Mouse (Mus musculus) hindbrain, embryonic 15.5 days (tissue): ENCODE measurements around the gene Cetn3. TPM values are rescaled to one million over a fixed set of nuclear protein-coding genes. Genes with fewer than 3 reads are reported as not detected.

Source experiments
- ATAC-seq: fragments of 200-750 bp; cut with Nextera tagmentation; 2 replicates; pipeline ENCODE4 v1.8.0; 2017; ENCODE audit warnings: low read depth, moderate number of reproducible peaks, moderate TSS enrichment; ENCODE audit not compliant: low FRiP score
- H3K27ac ChIP-seq: fragments of 300-500 bp; sonication (generic); replicated peaks from 2 replicates; pipeline ENCODE4 v1.5.1; 2015; ENCODE audit warnings: mild to moderate bottlenecking, inconsistent platforms
- H3K27me3 ChIP-seq: fragments of 300-500 bp; sonication (generic); 2 replicates; pipeline ENCODE4 v1.6.1; 2015; ENCODE audit warnings: control low read depth, inconsistent platforms
- H3K36me3 ChIP-seq: fragments of 300-500 bp; sonication (generic); 2 replicates; pipeline ENCODE4 v1.6.1; 2015; ENCODE audit warnings: control low read depth, inconsistent platforms
- H3K4me1 ChIP-seq: fragments of 300-500 bp; sonication (generic); replicated peaks from 2 replicates; pipeline ENCODE4 v1.6.1; 2015; ENCODE audit warnings: control low read depth, inconsistent platforms
- H3K4me2 ChIP-seq: fragments of 300-500 bp; sonication (generic); 2 replicates; pipeline ENCODE4 v1.6.1; 2015; ENCODE audit warnings: moderate library complexity, mild to moderate bottlenecking, inconsistent platforms
- H3K4me3 ChIP-seq: fragments of 300-500 bp; sonication (generic); 2 replicates; pipeline ENCODE4 v1.5.1; 2015; ENCODE audit warnings: mild to moderate bottlenecking, inconsistent platforms
- H3K9ac ChIP-seq: fragments of 300-500 bp; sonication (generic); 2 replicates; pipeline ENCODE4 v1.6.1; 2015; ENCODE audit warnings: inconsistent platforms
- H3K9me3 ChIP-seq: fragments of 300-500 bp; sonication (generic); 2 replicates; pipeline ENCODE4 v1.6.1; 2016; ENCODE audit warnings: control low read depth, inconsistent platforms
- WGBS: fragments of 180-500 bp; shearing (Covaris S2); methylation state at CpG from one replicate; pipeline ENCODE4 v1.1.7; 2015; 5-methylcytosine and 5-hydroxymethylcytosine counted together
- polyA plus RNA-seq: library from polyadenylated mRNA; unstranded; fragments of >200 nt; fragmentation: Nextera tagmentation; extraction: Ambion mirVana; gene quantifications from 2 replicates; pipeline ENCODE4 v1.2.1, GENCODE M21; 2015

Gene Cetn3
- polyA plus RNA-seq, 1 experiment from 2014 or later = 215 TPM

GRCm38 (mm10) chr13:81776217-81776616 is 6.7 kb upstream of the Cetn3 start:
- no peaks in the 10 kb centered on the region for H3K4me1 ChIP-seq
- WGBS = 82% methylated on average over 3 of the region's 3 CpGs
- no peak overlapping the region for H3K4me3 ChIP-seq
- no peaks in the 10 kb centered on the region for H3K9me3 ChIP-seq
- H3K9ac ChIP-seq = no peak overlapping the region
- no peak for ATAC-seq
- H3K4me2 ChIP-seq = no peak overlapping the region
- H3K27me3 ChIP-seq = no peaks in the 10 kb centered on the region
- no peak overlapping the region for H3K27ac ChIP-seq
- H3K36me3 ChIP-seq = no peaks in the 10 kb centered on the region

GRCm38 (mm10) chr13:81782475-81782874 is 402 bp upstream of the Cetn3 start:
- 41% methylated on average over 9 of the region's 9 CpGs for WGBS
- ATAC-seq = no peak

GRCm38 (mm10) chr13:81783405-81784342 is 797 bp downstream of the Cetn3 start:
- ATAC-seq = peak; percentile 98
- Histone ChIP-seq H3K27me3 (no peaks in the 10 kb centered on the region), H3K27ac (peak overlapping the region; percentile 99), H3K4me2 (peak overlapping the region; percentile 70), H3K9ac (peak overlapping the region; percentile 84), H3K4me3 (peak overlapping the region; percentile 69), H3K9me3 (no peaks in the 10 kb centered on the region), H3K36me3 (peaks cover 4% of the 10 kb centered on the region), H3K4me1 (peaks cover 25% of the 10 kb centered on the region)
- WGBS = under 1% methylated on average over 61 of the region's 62 CpGs

More at GRCm38 (mm10) chr13:81782475-81782874, 402 bp upstream of the Cetn3 start:
- H3K27me3 ChIP-seq = no peaks in the 10 kb centered on the region
- peak overlapping the region; percentile 69 for H3K4me3 ChIP-seq
- H3K4me1 ChIP-seq = peaks cover 25% of the 10 kb centered on the region
- peak overlapping the region; percentile 70 for H3K4me2 ChIP-seq
- no peaks in the 10 kb centered on the region for H3K36me3 ChIP-seq
- peak overlapping the region; percentile 58 for H3K9ac ChIP-seq
- H3K27ac ChIP-seq = peak overlapping the region; percentile 99
- H3K9me3 ChIP-seq = no peaks in the 10 kb centered on the region

GRCm38 (mm10) chr13:81785766-81786480 is 3.0 kb downstream of the Cetn3 start:
- ATAC-seq = no peak
- Histone ChIP-seq H3K4me3 (0 out of 2 replicates have a peak overlapping the region, but pooled peaks have one; percentile 10), H3K9me3 (no peaks in the 10 kb centered on the region), H3K4me1 (peaks cover 25% of the 10 kb centered on the region), H3K36me3 (peaks cover 15% of the 10 kb centered on the region), H3K27ac (no peak overlapping the region), H3K4me2 (peak overlapping the region; percentile 26), H3K27me3 (no peaks in the 10 kb centered on the region), H3K9ac (no peak overlapping the region)
- 59% methylated on average over 11 of the region's 11 CpGs for WGBS

DNA sequence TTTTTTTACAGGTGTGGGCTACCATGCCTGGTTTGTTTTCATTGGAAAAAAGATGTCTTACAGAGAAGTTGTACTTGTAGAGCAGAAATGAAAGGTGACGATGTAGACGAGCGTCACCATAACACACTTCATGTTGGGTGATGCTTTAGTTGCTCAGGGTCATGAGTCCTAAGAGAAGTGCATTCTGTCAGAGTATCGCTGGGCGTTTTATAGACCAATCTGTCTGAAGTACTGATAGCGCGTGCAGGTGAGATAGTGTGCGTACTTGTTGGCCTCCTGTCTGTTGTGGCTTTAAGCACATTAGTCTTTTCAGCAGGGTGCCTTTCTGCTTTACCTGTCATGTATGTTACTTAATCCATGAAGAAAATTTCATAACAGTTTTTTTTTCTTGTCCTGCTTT is 7.3 kb downstream of the Cetn3 start:
- Histone ChIP-seq H3K27ac (no peak overlapping the region), H3K4me3 (no peak overlapping the region), H3K4me1 (peaks cover 8% of the 10 kb centered on the region), H3K9me3 (no peaks in the 10 kb centered on the region), H3K4me2 (no peak overlapping the region), H3K36me3 (peaks cover 20% of the 10 kb centered on the region), H3K9ac (no peak overlapping the region), H3K27me3 (no peaks in the 10 kb centered on the region)
- WGBS = 97% methylated on average over 8 of the region's 8 CpGs
- no peak for ATAC-seq

DNA sequence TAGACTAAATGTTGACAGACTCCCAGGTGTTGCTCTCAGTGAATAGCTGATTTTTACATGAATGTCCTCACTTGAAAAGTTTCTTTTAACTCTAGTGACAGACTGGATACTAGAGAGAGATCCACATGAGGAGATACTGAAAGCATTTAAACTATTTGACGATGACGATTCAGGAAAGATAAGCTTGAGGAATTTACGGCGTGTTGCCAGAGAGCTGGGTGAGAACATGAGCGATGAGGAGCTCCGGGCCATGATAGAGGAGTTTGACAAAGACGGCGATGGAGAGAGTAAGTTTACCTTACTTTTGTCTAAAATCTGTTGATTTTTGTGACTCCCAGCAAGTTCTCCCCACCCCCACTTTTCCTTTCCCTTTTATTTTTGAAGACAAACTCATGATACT is 9.0 kb downstream of the Cetn3 start:
- WGBS = 96% methylated on average over 8 of the region's 8 CpGs
- Histone ChIP-seq H3K27ac (no peak overlapping the region), H3K27me3 (no peaks in the 10 kb centered on the region), H3K36me3 (peaks cover 20% of the 10 kb centered on the region), H3K4me3 (no peak overlapping the region), H3K4me1 (no peaks in the 10 kb centered on the region), H3K4me2 (no peak overlapping the region), H3K9me3 (no peaks in the 10 kb centered on the region), H3K9ac (no peak overlapping the region)
- ATAC-seq = no peak

GRCm38 (mm10) chr13:81793850-81794249 is 11.0 kb downstream of the Cetn3 start:
- no peak overlapping the region for H3K4me3 ChIP-seq
- WGBS = 67% methylated on average over 1 of the region's 1 CpGs
- no peak for ATAC-seq
- H3K36me3 ChIP-seq = peaks cover 16% of the 10 kb centered on the region
- no peaks in the 10 kb centered on the region for H3K9me3 ChIP-seq
- H3K27me3 ChIP-seq = no peaks in the 10 kb centered on the region
- no peak overlapping the region for H3K4me2 ChIP-seq
- no peaks in the 10 kb centered on the region for H3K4me1 ChIP-seq
- H3K9ac ChIP-seq = no peak overlapping the region
- H3K27ac ChIP-seq = no peak overlapping the region

DNA sequence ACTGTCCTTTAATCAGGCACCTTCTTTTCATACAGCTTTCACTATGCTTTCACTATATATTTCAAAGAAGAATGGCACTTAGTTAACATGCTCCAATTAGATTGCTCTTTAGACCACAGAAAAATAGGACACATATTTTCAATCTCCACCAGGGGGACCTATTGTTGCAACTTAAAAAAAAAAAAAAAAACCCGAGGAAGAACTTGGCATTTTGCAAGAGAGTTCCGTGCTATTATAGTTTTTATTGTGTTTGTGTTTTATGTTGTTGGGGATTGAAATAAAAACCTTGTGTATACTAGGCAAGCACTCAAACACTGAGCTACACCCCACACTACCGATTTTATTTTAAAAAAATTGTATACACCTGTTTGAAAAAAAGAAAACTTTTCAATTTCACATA is 18.2 kb downstream of the Cetn3 start:
- no peak overlapping the region for H3K27ac ChIP-seq
- H3K9ac ChIP-seq = no peak overlapping the region
- no peak overlapping the region for H3K4me3 ChIP-seq
- no peaks in the 10 kb centered on the region for H3K4me1 ChIP-seq
- H3K36me3 ChIP-seq = no peaks in the 10 kb centered on the region
- H3K4me2 ChIP-seq = no peak overlapping the region
- 39% methylated on average over 3 of the region's 3 CpGs for WGBS
- H3K27me3 ChIP-seq = no peaks in the 10 kb centered on the region
- no peak for ATAC-seq
- H3K9me3 ChIP-seq = no peaks in the 10 kb centered on the region

DNA sequence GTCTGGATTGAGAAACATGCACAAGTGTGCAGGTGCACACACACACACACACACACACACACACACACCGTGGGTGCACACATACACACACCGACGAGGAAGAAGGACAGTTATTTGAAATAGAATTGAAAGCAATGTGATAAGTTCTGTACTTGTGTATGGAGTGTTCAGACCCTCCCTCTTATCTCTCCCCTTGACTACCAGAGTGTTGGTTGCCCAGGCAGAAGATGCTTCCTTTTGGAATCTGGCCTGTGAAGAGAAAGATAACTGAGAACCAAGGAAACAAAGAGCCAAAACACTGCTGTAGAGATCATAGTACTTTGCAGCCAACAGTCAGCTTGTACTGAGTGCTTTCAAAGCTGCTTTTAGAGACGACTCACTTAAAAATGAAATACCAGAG is 20.8 kb downstream of the Cetn3 start:
- Histone ChIP-seq H3K9me3 (no peaks in the 10 kb centered on the region), H3K9ac (no peak overlapping the region), H3K4me1 (no peaks in the 10 kb centered on the region), H3K4me3 (no peak overlapping the region), H3K27ac (no peak overlapping the region), H3K4me2 (no peak overlapping the region), H3K27me3 (no peaks in the 10 kb centered on the region), H3K36me3 (no peaks in the 10 kb centered on the region)
- ATAC-seq = no peak
- WGBS = 89% methylated on average over 4 of the region's 4 CpGs

GRCm38 (mm10) chr13:81822750-81823149 is 39.9 kb downstream of the Cetn3 start:
- Histone ChIP-seq H3K4me3 (no peak overlapping the region), H3K27me3 (no peaks in the 10 kb centered on the region), H3K36me3 (no peaks in the 10 kb centered on the region), H3K4me2 (no peak overlapping the region), H3K9ac (no peak overlapping the region), H3K4me1 (0 out of 2 replicates have a peak, but pooled peaks cover under 1% of the 10 kb centered on the region), H3K27ac (no peak overlapping the region), H3K9me3 (no peaks in the 10 kb centered on the region)
- no peak for ATAC-seq

DNA sequence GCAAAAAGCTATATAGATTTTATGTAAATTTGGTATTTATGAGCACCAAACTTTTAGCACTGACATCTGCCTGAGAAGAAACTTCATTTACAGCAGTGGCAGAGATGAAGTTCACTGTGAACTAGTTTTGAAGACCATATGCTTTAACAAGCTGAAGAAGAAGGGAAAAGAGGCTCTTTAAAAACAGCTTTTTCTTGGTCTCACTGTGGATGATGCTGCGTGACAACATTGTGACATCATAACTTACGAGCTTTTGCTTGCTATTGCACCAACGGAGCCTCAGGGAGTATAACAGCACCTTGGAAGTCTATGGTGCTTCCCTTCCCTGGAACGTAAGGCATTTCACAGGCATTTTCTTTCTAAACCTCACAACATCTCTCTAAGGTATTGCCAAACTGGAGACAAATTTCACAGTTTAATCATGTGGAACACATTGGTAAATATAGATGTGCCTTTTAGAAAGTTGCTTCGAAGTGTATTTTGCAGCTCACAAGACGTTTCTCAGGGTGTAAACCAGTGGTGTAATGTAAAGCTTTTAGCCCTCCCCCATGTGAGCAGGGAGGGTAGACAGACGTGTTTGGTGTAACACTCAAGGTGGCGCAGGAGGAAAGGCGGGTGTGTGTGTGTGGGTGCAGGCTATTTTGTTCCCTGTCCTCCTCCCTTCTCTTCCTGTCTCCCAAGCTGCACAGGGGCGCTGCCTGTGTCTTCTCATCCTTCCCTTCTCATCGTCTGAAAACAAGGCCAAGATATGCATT is 41.9 kb downstream of the Cetn3 start:
- Histone ChIP-seq H3K27ac (no peak overlapping the region), H3K9me3 (no peaks in the 10 kb centered on the region), H3K27me3 (no peaks in the 10 kb centered on the region), H3K36me3 (no peaks in the 10 kb centered on the region), H3K4me2 (no peak overlapping the region), H3K4me3 (no peak overlapping the region), H3K9ac (no peak overlapping the region), H3K4me1 (0 out of 2 replicates have a peak, but pooled peaks cover 4% of the 10 kb centered on the region)
- 74% methylated on average over 11 of the region's 11 CpGs for WGBS
- ATAC-seq = no peak
